Mouse (Mus musculus) limb, embryonic 11.5 days (tissue): ENCODE results near the gene Slc22a27. TPM values are rescaled to one million over a fixed set of nuclear protein-coding genes. Genes with fewer than 3 reads are reported as not detected.

Experiments
- microRNA-seq: library from miRNA; unstranded; fragments of <30 nt; microRNA quantifications from one replicate; pipeline ENCODE4, GENCODE M21; 2016
- polyA plus RNA-seq: library from polyadenylated mRNA; unstranded; fragments of >200 nt; fragmentation: Nextera tagmentation; extraction: Ambion mirVana; gene quantifications from 2 replicates; pipeline ENCODE4 v1.2.1, GENCODE M21; 2014

Slc22a27 gene
- polyA plus RNA-seq, 1 experiment from 2014 or later = not detected

Small RNA genes lying within 50 kb of the gene (microRNA-seq; reads per million reads assigned to microRNA genes)
- gene Gm24951 = not detected

Other genes with a start within 250 kb of the Slc22a27 start
- gene Slc22a26, start 163.4 kb downstream of the Slc22a27 start, polyA plus RNA-seq = not detected in 2 replicates
- gene Slc22a28, start 166.0 kb upstream of the Slc22a27 start, polyA plus RNA-seq = not detected in 2 replicates